Mouse (Mus musculus) lung, postnatal 0 days (tissue): ENCODE data around the gene Akap14.

Source experiments
- CTCF ChIP-seq: IDR thresholded peaks from 2 replicates; pipeline ENCODE4 v1.5.1; 2016; ENCODE audit warnings: antibody characterized with exemption, mild to moderate bottlenecking
- EP300 ChIP-seq: IDR thresholded peaks from 2 replicates; pipeline ENCODE4 v1.6.1; 2016; ENCODE audit warnings: antibody characterized with exemption, mild to moderate bottlenecking, control low read depth

DNA sequence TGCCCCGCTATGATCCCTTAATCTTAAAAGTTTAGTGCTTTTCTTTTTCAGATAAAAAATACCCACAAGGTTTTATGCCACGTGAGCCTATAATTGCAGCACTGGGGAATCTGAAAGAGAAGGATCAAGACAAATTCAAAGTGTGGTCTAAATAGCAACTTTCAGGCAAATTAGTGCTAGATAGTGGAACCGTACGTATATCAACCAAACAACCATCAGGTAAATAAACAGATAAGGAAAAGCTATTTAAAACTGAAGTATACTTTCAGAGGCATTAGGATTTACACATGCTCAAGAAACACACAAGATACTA lies 57.8 kb downstream of the Akap14 start:
- TF ChIP-seq CTCF = no peak
- TF ChIP-seq EP300 = no peak
